Mouse (Mus musculus): ENCODE measurements at regions not wholly inside any gene's neighbourhood (a gene's known extent, or its start where the extent isn't known, plus 50 kb on each side); places are given as distances from the start of the nearest gene placed in this dataset.

- Histone ChIP-seq H3K27me3 (replicated peaks; ENCODE audit: insufficient read depth, low read length) (no peaks in the 10 kb centered on the region), H3K4me1 (ENCODE audit: insufficient read depth, low read depth, low read length) (no peaks in the 10 kb centered on the region), H3K9me3 (ENCODE audit: low read length) (no peaks in the 10 kb centered on the region), H3K4me3 (ENCODE audit: low read depth, low read length) (no peak overlapping the region), H3K27ac (ENCODE audit: low read length) (no peak overlapping the region), H3K4me2 (replicated peaks; ENCODE audit: low read depth, low read length) (no peak overlapping the region), H3K36me3 (ENCODE audit: insufficient read depth, low read length) (no peaks in the 10 kb centered on the region), H3K9ac (replicated peaks; ENCODE audit: low read depth) (no peak overlapping the region)
- TF ChIP-seq CTCF (IDR thresholded peaks at IDR 0.05) (no peak), EP300 (IDR thresholded peaks at IDR 0.05) (no peak)
- ATAC-seq (no peak), DNase-seq (ENCODE audit: low spot score) (no peak)
- WGBS = 75% methylated on average over 5 of the region's 5 CpGs
Observed at GRCm38 (mm10) chr4:127862875-127863274, 107.9 kb downstream of the CK137956 start.

GRCm38 (mm10) chr4:127861319-127862117 lies 109.2 kb downstream of the CK137956 start:
- TF ChIP-seq EP300 (IDR thresholded peaks at IDR 0.05) (no peak), CTCF (IDR thresholded peaks at IDR 0.05) (no peak)
- H3K4me1 ChIP-seq (ENCODE audit: insufficient read depth, low read depth, low read length) = no peaks in the 10 kb centered on the region
- ATAC-seq (no peak), DNase-seq (ENCODE audit: low spot score) (no peak)
- no peak overlapping the region for H3K4me3 ChIP-seq (ENCODE audit: low read depth, low read length)
- no peaks in the 10 kb centered on the region for H3K27me3 ChIP-seq (replicated peaks; ENCODE audit: insufficient read depth, low read length)
- no peaks in the 10 kb centered on the region for H3K36me3 ChIP-seq (ENCODE audit: insufficient read depth, low read length)
- no peak overlapping the region for H3K4me2 ChIP-seq (replicated peaks; ENCODE audit: low read depth, low read length)
- no peak overlapping the region for H3K9ac ChIP-seq (replicated peaks; ENCODE audit: low read depth)
- WGBS = 63% methylated on average over 16 of the region's 16 CpGs
- H3K27ac ChIP-seq (ENCODE audit: low read length) = no peak overlapping the region
- no peaks in the 10 kb centered on the region for H3K9me3 ChIP-seq (ENCODE audit: low read length)

GRCm38 (mm10) chr4:127860271-127860670 lies 110.5 kb downstream of the CK137956 start:
- no peaks in the 10 kb centered on the region for H3K36me3 ChIP-seq (ENCODE audit: insufficient read depth, low read length)
- TF ChIP-seq EP300 (IDR thresholded peaks at IDR 0.05) = no peak
- no peak for TF ChIP-seq CTCF (IDR thresholded peaks at IDR 0.05)
- no peak overlapping the region for H3K4me3 ChIP-seq (ENCODE audit: low read depth, low read length)
- 78% methylated on average over 4 of the region's 4 CpGs for WGBS
- H3K4me1 ChIP-seq (ENCODE audit: insufficient read depth, low read depth, low read length) = no peaks in the 10 kb centered on the region
- H3K4me2 ChIP-seq (replicated peaks; ENCODE audit: low read depth, low read length) = no peak overlapping the region
- DNase-seq (ENCODE audit: low spot score) (no peak), ATAC-seq (no peak)
- no peak overlapping the region for H3K9ac ChIP-seq (replicated peaks; ENCODE audit: low read depth)
- no peaks in the 10 kb centered on the region for H3K27me3 ChIP-seq (replicated peaks; ENCODE audit: insufficient read depth, low read length)
- no peaks in the 10 kb centered on the region for H3K9me3 ChIP-seq (ENCODE audit: low read length)
- no peak overlapping the region for H3K27ac ChIP-seq (ENCODE audit: low read length)

- Histone ChIP-seq H3K4me2 (replicated peaks; ENCODE audit: low read depth, low read length) (no peak overlapping the region), H3K27me3 (replicated peaks; ENCODE audit: insufficient read depth, low read length) (no peaks in the 10 kb centered on the region), H3K27ac (ENCODE audit: low read length) (no peak overlapping the region), H3K4me1 (ENCODE audit: insufficient read depth, low read depth, low read length) (no peaks in the 10 kb centered on the region), H3K4me3 (ENCODE audit: low read depth, low read length) (no peak overlapping the region), H3K9me3 (ENCODE audit: low read length) (no peaks in the 10 kb centered on the region), H3K9ac (replicated peaks; ENCODE audit: low read depth) (no peak overlapping the region), H3K36me3 (ENCODE audit: insufficient read depth, low read length) (no peaks in the 10 kb centered on the region)
- ATAC-seq (no peak), DNase-seq (ENCODE audit: low spot score) (no peak)
- WGBS = 74% methylated on average over 6 of the region's 6 CpGs
- TF ChIP-seq CTCF (IDR thresholded peaks at IDR 0.05) = no peak
- TF ChIP-seq EP300 (IDR thresholded peaks at IDR 0.05) = no peak
Observed at GRCm38 (mm10) chr4:127859505-127859904, 111.2 kb downstream of the CK137956 start.

GRCm38 (mm10) chr4:127858566-127858965 lies 112.2 kb downstream of the CK137956 start:
- Histone ChIP-seq H3K9ac (replicated peaks; ENCODE audit: low read depth) (no peak overlapping the region), H3K9me3 (ENCODE audit: low read length) (no peaks in the 10 kb centered on the region), H3K36me3 (ENCODE audit: insufficient read depth, low read length) (no peaks in the 10 kb centered on the region), H3K4me1 (ENCODE audit: insufficient read depth, low read depth, low read length) (no peaks in the 10 kb centered on the region), H3K4me2 (replicated peaks; ENCODE audit: low read depth, low read length) (no peak overlapping the region), H3K27ac (ENCODE audit: low read length) (no peak overlapping the region), H3K27me3 (replicated peaks; ENCODE audit: insufficient read depth, low read length) (no peaks in the 10 kb centered on the region), H3K4me3 (ENCODE audit: low read depth, low read length) (no peak overlapping the region)
- WGBS = 84% methylated on average over 3 of the region's 3 CpGs
- DNase-seq (ENCODE audit: low spot score) (no peak), ATAC-seq (no peak)
- no peak for TF ChIP-seq CTCF (IDR thresholded peaks at IDR 0.05)
- no peak for TF ChIP-seq EP300 (IDR thresholded peaks at IDR 0.05)

GRCm38 (mm10) chr4:127855836-127856235 lies 114.9 kb downstream of the CK137956 start:
- Histone ChIP-seq H3K4me3 (ENCODE audit: low read depth, low read length) (no peak overlapping the region), H3K4me2 (replicated peaks; ENCODE audit: low read depth, low read length) (no peak overlapping the region), H3K4me1 (ENCODE audit: insufficient read depth, low read depth, low read length) (no peaks in the 10 kb centered on the region), H3K27me3 (replicated peaks; ENCODE audit: insufficient read depth, low read length) (no peaks in the 10 kb centered on the region), H3K9me3 (ENCODE audit: low read length) (no peaks in the 10 kb centered on the region), H3K27ac (ENCODE audit: low read length) (no peak overlapping the region), H3K9ac (replicated peaks; ENCODE audit: low read depth) (no peak overlapping the region), H3K36me3 (ENCODE audit: insufficient read depth, low read length) (no peaks in the 10 kb centered on the region)
- no peak for TF ChIP-seq EP300 (IDR thresholded peaks at IDR 0.05)
- TF ChIP-seq CTCF (IDR thresholded peaks at IDR 0.05) = no peak
- ATAC-seq (no peak), DNase-seq (ENCODE audit: low spot score) (no peak)
- 56% methylated on average over 1 of the region's 1 CpGs for WGBS

Measured in lung, postnatal 0 days (tissue).